Mouse (Mus musculus) telencephalon, adult 2 months (tissue): ENCODE measurements around the gene Senp8.
A peak's percentile ranks its signal among the peaks of the same experiment; 100 is the strongest.
"Not testable (repeated sequence)": the region's sequence is repeated elsewhere in the genome, so short reads cannot be mapped to it uniquely, and the experiment has no call there.

Experiments
- DNase-seq: peaks from one replicate; pipeline ENCODE4 v3.0.0-alpha.2; 2011; ENCODE audit warnings: low read depth, low spot score

Gene Senp8

GRCm38 (mm10) chr9:59750267-59751065 is at the start of gene Senp8, which contains the start of gene Myo9a:
Senp8 (minus strand) TSS chr9:59750710.
Myo9a (plus strand) TSS chr9:59750896.
- peak; percentile 99 for DNase-seq

GRCm38 (mm10) chr9:59766966-59767461 is 16.5 kb upstream of the Senp8 start:
- DNase-seq = not testable (repeated sequence)

GRCm38 (mm10) chr9:59760515-59760914 is 10.0 kb upstream of the Senp8 start:
- DNase-seq = no peak

GRCm38 (mm10) chr9:59757016-59757415 is 6.5 kb upstream of the Senp8 start:
- DNase-seq = not testable (repeated sequence)

- DNase-seq = no peak
Observed at GRCm38 (mm10) chr9:59755199-59755598, 4.7 kb upstream of the Senp8 start.

- no peak for DNase-seq
Observed at GRCm38 (mm10) chr9:59751966-59752365, 1.5 kb upstream of the Senp8 start.

- peak; percentile 29 for DNase-seq
Observed at GRCm38 (mm10) chr9:59751066-59751581, 614 bp upstream of the Senp8 start.

- DNase-seq = no peak
Observed at GRCm38 (mm10) chr9:59749581-59750265, 787 bp downstream of the Senp8 start.

GRCm38 (mm10) chr9:59748969-59749368 is 1.5 kb downstream of the Senp8 start:
- no peak for DNase-seq

- no peak for DNase-seq
Observed at GRCm38 (mm10) chr9:59748387-59748786, 2.1 kb downstream of the Senp8 start.

- no peak for DNase-seq
Observed at GRCm38 (mm10) chr9:59743903-59744302, 6.6 kb downstream of the Senp8 start.

GRCm38 (mm10) chr9:59740593-59740992 is 9.9 kb downstream of the Senp8 start:
- no peak for DNase-seq

GRCm38 (mm10) chr9:59735394-59735793 is 15.1 kb downstream of the Senp8 start:
- no peak for DNase-seq

- DNase-seq = no peak
Observed at GRCm38 (mm10) chr9:59733075-59733474, 17.4 kb downstream of the Senp8 start.

- DNase-seq = no peak
Observed at GRCm38 (mm10) chr9:59731136-59731535, 19.4 kb downstream of the Senp8 start.

GRCm38 (mm10) chr9:59727569-59728286 is 22.8 kb downstream of the Senp8 start:
- DNase-seq = no peak

- no peak for DNase-seq
Observed at GRCm38 (mm10) chr9:59725515-59725914, 25.0 kb downstream of the Senp8 start.

- peak; percentile 55 for DNase-seq
Observed at GRCm38 (mm10) chr9:59723791-59724442, 26.6 kb downstream of the Senp8 start.

GRCm38 (mm10) chr9:59723096-59723657 is 27.3 kb downstream of the Senp8 start:
- peak; percentile 85 for DNase-seq

GRCm38 (mm10) chr9:59721144-59721543 is 29.4 kb downstream of the Senp8 start:
- DNase-seq = no peak

GRCm38 (mm10) chr9:59718237-59718636 is 32.3 kb downstream of the Senp8 start:
- no peak for DNase-seq
